Mouse (Mus musculus) hindbrain, embryonic 13.5 days (tissue): ENCODE measurements at regions not wholly inside any gene's neighbourhood (a gene's known extent, or its start where the extent isn't known, plus 50 kb on each side); places are given as distances from the start of the nearest gene placed in this dataset.

Experiments
- ATAC-seq: fragments of 200-750 bp; cut with Nextera tagmentation; 2 replicates; pipeline ENCODE4 v1.8.0; 2017; ENCODE audit warnings: moderate TSS enrichment; ENCODE audit not compliant: low FRiP score
- H3K27ac ChIP-seq: fragments of 300-500 bp; sonication (generic); 2 replicates; pipeline ENCODE4 v1.5.1; 2015; ENCODE audit warnings: inconsistent platforms, mild to moderate bottlenecking, moderate library complexity
- H3K27me3 ChIP-seq: fragments of 300-500 bp; sonication (generic); 2 replicates; pipeline ENCODE4 v1.6.1; 2015; ENCODE audit warnings: mild to moderate bottlenecking, inconsistent platforms
- H3K36me3 ChIP-seq: fragments of 300-500 bp; sonication (generic); 2 replicates; pipeline ENCODE4 v1.6.1; 2015; ENCODE audit warnings: mild to moderate bottlenecking, inconsistent platforms
- H3K4me1 ChIP-seq: fragments of 300-500 bp; sonication (generic); replicated peaks from 2 replicates; pipeline ENCODE4 v1.6.1; 2015; ENCODE audit warnings: inconsistent platforms
- H3K4me2 ChIP-seq: fragments of 300-500 bp; sonication (generic); 2 replicates; pipeline ENCODE4 v1.6.1; 2015; ENCODE audit warnings: inconsistent platforms, mild to moderate bottlenecking, moderate library complexity
- H3K4me3 ChIP-seq: fragments of 300-500 bp; sonication (generic); 2 replicates; pipeline ENCODE4 v1.5.1; 2015; ENCODE audit warnings: mild to moderate bottlenecking, inconsistent platforms
- H3K9ac ChIP-seq: fragments of 300-500 bp; sonication (generic); 2 replicates; pipeline ENCODE4 v1.6.1; 2015; ENCODE audit warnings: mild to moderate bottlenecking, inconsistent platforms
- H3K9me3 ChIP-seq: fragments of 300-500 bp; sonication (generic); 2 replicates; pipeline ENCODE4 v1.6.1; 2016; ENCODE audit warnings: inconsistent platforms
- WGBS: fragments of 180-500 bp; shearing (Covaris S2); methylation state at CpG from one replicate; pipeline ENCODE4 v1.1.7; 2015; 5-methylcytosine and 5-hydroxymethylcytosine counted together

DNA sequence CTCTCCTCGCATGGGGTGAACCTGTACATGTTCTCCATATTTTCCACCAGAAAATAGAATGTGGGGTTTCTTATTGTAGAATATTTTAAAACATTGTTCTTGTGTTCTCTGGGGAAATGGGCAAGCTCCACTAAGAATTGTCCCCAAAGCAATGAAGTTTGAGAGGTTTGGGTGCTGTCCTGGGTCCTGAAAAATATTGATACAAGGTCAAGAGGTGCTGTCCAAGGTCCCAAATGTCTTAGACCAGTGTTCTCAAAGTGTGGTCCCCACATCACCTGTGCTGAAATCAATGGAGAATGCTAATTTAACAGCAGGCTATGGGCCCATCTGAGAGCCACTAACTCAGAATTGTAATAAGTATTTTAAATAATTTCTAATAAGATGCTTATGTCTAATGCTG lies 204.2 kb upstream of the Pkdcc start:
- ATAC-seq, result no peak
- Histone ChIP-seq H3K4me3 (no peak overlapping the region), H3K4me2 (no peak overlapping the region), H3K27me3 (no peaks in the 10 kb centered on the region), H3K9ac (no peak overlapping the region), H3K9me3 (no peaks in the 10 kb centered on the region), H3K4me1 (no peaks in the 10 kb centered on the region), H3K36me3 (no peaks in the 10 kb centered on the region), H3K27ac (no peak overlapping the region)
- WGBS, result 85% methylated on average over 1 of the region's 1 CpGs

DNA sequence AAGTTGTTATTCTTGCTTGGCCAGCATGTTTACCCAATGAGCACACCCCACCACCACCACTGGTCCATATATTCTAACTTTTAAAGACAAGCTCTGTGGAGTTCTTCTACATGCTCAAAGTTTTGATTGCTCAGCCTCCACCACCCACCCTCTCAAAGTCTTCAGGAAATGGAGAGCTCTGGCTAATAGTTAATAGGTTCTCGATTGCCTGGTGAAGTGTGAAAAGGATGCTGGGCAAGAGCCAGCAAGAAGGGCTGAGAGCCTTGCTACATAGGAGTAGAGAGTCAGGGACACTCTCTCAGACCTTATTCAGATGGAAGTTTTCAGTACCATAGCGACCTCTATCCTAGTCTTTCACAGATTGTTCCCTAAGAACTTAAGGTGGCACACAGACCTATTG lies 199.4 kb upstream of the Pkdcc start:
- no peak overlapping the region for H3K4me3 ChIP-seq
- no peak overlapping the region for H3K4me2 ChIP-seq
- WGBS, result 80% methylated on average over 2 of the region's 2 CpGs
- H3K9ac ChIP-seq, result no peak overlapping the region
- H3K27me3 ChIP-seq, result no peaks in the 10 kb centered on the region
- ATAC-seq, result no peak
- H3K27ac ChIP-seq, result no peak overlapping the region
- no peaks in the 10 kb centered on the region for H3K9me3 ChIP-seq
- no peaks in the 10 kb centered on the region for H3K36me3 ChIP-seq
- H3K4me1 ChIP-seq, result no peaks in the 10 kb centered on the region

DNA sequence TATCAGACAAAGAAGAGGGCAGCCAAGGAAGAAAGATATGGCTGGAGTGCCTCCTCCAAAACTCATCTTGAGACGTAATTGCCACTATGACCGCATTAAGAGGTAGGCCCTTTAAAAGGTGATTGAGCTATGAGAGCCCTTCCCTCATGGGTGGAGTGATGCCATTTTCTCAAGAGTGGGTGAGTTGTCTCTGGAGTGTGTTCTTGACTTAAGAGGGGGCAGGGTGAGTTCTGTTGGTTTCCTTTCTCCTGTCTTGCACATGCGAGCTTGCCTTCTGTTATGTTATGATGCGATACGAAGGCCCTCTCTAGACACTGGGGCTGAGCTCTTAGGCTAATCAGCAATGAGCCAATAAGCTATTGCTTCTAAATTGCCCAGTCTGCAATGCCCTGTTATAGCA lies 198.2 kb upstream of the Pkdcc start:
- Histone ChIP-seq H3K9ac (no peak overlapping the region), H3K27ac (no peak overlapping the region), H3K4me3 (no peak overlapping the region), H3K9me3 (no peaks in the 10 kb centered on the region), H3K36me3 (no peaks in the 10 kb centered on the region), H3K4me1 (no peaks in the 10 kb centered on the region), H3K27me3 (no peaks in the 10 kb centered on the region), H3K4me2 (no peak overlapping the region)
- WGBS, result 97% methylated on average over 5 of the region's 5 CpGs
- ATAC-seq, result no peak

DNA sequence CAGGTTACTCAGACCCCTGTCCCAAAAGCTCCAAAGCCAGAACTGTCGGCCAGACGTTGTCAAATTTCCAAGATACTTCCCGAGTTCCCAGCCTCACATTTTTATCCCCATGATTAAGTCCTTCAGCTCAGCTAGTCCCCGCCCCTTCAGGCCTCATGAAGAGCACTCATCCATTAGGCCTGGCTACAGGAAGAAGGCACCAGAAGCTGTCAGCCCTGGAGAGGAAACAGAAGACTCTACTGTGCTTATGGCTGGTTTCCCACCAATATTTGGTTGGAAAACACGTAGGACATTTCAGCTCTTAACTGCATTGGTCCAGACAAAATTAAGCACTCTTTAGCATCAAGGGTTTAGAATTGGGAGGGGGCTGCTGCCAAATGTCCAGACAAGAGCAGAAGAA lies 195.8 kb upstream of the Pkdcc start:
- Histone ChIP-seq H3K27ac (no peak overlapping the region), H3K4me1 (no peaks in the 10 kb centered on the region), H3K4me3 (no peak overlapping the region), H3K9me3 (no peaks in the 10 kb centered on the region), H3K27me3 (no peaks in the 10 kb centered on the region), H3K4me2 (no peak overlapping the region), H3K36me3 (no peaks in the 10 kb centered on the region), H3K9ac (no peak overlapping the region)
- ATAC-seq, result no peak
- WGBS, result 84% methylated on average over 5 of the region's 5 CpGs

DNA sequence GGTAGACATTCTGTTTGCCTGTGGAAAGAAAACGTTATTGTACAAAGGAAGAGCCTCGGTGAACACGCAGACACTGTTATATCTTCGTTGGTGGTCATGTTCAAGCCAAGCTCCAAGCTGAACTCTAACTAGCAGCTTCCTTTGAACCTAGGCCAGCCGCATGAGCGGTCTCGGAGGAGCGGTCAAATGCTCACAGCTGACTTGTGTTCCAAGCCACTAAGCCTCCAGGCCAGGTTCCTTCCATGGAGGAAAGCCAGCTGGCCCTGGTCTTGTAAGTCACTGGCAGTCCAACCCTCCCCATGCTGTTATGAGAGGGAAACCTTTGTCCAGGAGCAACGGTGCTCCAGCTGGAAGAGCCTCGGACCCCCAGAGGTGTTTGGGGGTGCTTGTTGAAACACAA lies 194.5 kb upstream of the Pkdcc start:
- 73% methylated on average over 10 of the region's 10 CpGs for WGBS
- ATAC-seq, result no peak

DNA sequence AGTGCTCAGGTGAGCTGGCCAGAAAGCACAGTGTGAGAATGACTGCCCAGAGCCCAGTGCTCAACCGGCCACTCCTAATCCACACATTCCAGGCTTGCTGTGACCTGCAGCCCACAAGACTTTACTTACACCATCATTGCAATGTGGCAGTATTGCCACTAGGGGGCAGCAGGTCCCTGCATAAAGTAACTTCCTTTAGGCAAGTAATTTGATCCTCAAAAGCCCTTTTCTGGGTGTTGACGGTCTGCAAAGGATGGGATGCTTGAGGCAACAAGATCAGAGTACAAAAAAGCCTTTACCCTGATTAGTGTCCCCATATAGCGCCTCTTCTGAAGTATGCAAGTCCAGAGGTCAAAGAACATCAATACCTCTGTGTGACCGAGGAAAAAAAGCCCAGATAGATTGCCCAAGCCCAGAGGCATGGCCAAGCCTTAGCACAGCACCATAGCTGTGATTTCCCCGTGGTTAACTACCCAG lies 189.7 kb upstream of the Pkdcc start:
- Histone ChIP-seq H3K27ac (no peak overlapping the region), H3K9me3 (no peaks in the 10 kb centered on the region), H3K9ac (no peak overlapping the region), H3K36me3 (no peaks in the 10 kb centered on the region), H3K4me2 (no peak overlapping the region), H3K4me3 (no peak overlapping the region), H3K27me3 (no peaks in the 10 kb centered on the region), H3K4me1 (no peaks in the 10 kb centered on the region)
- WGBS, result 23% methylated on average over 5 of the region's 5 CpGs
- peak; percentile 75; the same call in 1 of the 2 replicates for ATAC-seq

More for the DNA sequence above, 194.5 kb upstream of the Pkdcc start:
- Histone ChIP-seq H3K27me3 (no peaks in the 10 kb centered on the region), H3K9me3 (no peaks in the 10 kb centered on the region), H3K4me1 (no peaks in the 10 kb centered on the region), H3K9ac (no peak overlapping the region), H3K36me3 (no peaks in the 10 kb centered on the region), H3K4me2 (no peak overlapping the region), H3K4me3 (no peak overlapping the region), H3K27ac (no peak overlapping the region)

DNA sequence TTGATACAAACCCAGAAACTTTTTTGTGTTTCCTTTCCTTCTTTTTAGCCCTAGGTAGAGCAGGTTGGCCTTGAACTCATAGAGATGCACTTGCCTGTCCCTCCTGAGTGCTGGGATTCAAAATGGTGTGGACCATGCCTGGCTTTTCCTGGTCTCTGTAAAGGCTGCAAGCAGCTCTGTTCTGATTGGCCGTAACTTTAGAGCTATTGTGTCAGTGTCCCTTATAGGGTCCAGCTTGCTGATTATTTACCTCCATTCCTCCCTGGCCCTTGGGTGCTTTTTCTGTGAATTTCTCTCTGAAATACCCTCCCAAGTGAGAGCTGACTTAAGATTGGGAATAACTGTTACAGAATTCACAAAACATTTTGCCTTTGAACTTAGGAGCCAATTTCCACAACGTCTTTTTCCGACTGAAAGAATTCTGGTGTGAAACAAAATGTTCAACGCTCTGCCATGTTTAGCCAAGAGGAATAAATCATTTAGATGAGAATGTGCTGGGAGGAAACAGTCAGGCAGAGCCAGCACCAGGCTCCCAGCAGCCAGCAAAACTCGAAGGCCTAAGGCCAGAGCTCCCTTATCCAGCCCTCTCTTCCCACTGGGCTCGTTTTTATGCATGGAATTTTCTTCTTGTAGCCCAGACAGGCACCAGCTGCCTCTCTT lies 180.0 kb upstream of the Pkdcc start:
- H3K4me2 ChIP-seq, result no peak overlapping the region
- no peaks in the 10 kb centered on the region for H3K36me3 ChIP-seq
- WGBS, result 52% methylated on average over 6 of the region's 6 CpGs
- H3K9ac ChIP-seq, result no peak overlapping the region
- H3K27me3 ChIP-seq, result no peaks in the 10 kb centered on the region
- H3K4me3 ChIP-seq, result no peak overlapping the region
- H3K9me3 ChIP-seq, result no peaks in the 10 kb centered on the region
- ATAC-seq, result no peak
- no peaks in the 10 kb centered on the region for H3K4me1 ChIP-seq
- peak overlapping the region; percentile 44; the same call in 1 of the 2 replicates for H3K27ac ChIP-seq

DNA sequence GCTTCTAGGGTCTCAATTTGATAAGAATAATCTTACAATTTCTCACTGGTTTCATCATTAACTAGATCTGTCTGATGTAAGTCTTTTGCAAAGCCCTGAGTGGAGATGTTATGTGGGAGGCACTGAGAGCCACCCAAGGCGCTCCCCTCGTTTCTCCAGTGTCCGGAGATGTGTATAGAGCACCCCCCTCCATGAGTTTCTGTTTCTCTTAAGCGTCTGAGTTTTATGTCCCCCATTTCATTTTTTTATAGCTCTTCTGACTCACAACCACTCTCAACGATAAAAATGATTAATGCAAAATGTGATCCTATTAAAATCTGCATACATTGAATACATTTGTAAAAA lies 179.5 kb upstream of the Pkdcc start:
- Histone ChIP-seq H3K9ac (no peak overlapping the region), H3K27ac (peak overlapping the region; percentile 44; the same call in 1 of the 2 replicates), H3K4me2 (no peak overlapping the region), H3K4me1 (no peaks in the 10 kb centered on the region), H3K27me3 (no peaks in the 10 kb centered on the region), H3K36me3 (no peaks in the 10 kb centered on the region), H3K4me3 (no peak overlapping the region), H3K9me3 (no peaks in the 10 kb centered on the region)
- WGBS, result 81% methylated on average over 5 of the region's 5 CpGs
- no peak for ATAC-seq

DNA sequence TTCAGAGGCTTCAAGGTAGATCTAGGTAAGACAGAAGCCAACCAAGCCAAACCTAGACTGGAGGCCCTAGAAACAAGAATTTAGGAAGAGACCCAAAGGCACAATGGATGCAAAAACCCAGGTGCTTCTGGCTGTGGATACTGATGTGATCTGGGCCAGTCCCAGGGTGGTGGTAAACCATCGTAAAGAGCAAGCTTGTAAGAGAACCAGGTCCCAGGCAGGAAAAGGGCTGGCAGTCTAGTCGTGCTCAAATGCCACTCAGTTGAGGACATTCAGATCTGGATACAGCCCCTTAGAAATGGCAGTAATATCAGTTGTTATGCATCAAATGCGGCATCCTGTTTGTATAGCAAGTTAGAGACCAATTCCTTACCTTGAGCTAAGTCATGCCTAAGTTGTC lies 175.5 kb upstream of the Pkdcc start:
- Histone ChIP-seq H3K9me3 (no peaks in the 10 kb centered on the region), H3K4me2 (no peak overlapping the region), H3K27me3 (no peaks in the 10 kb centered on the region), H3K27ac (no peak overlapping the region), H3K4me1 (no peaks in the 10 kb centered on the region), H3K36me3 (no peaks in the 10 kb centered on the region), H3K9ac (no peak overlapping the region), H3K4me3 (no peak overlapping the region)
- 87% methylated on average over 3 of the region's 3 CpGs for WGBS
- ATAC-seq, result no peak

DNA sequence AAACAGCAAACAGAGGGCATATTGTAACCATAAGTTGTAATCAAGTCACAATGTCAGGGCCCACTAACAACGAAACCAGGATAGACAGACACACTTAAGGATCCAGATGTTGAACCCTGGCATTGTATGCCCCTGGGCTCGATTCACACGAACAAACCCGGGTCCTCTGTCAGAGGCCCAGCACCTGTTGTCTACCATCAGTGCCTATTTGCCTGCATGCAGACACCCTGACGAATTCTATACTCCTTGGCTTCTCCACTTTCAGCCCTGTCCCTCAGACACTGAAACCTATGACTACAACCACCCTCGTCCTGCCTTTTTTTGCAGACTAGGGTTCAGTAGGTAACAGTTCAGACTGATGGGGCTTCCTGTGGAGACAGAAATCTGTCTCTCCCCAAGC lies 170.6 kb upstream of the Pkdcc start:
- H3K4me2 ChIP-seq, result no peak overlapping the region
- H3K27ac ChIP-seq, result no peak overlapping the region
- 74% methylated on average over 6 of the region's 6 CpGs for WGBS
- no peaks in the 10 kb centered on the region for H3K36me3 ChIP-seq
- peaks cover 20% of the 10 kb centered on the region for H3K27me3 ChIP-seq
- no peak overlapping the region for H3K9ac ChIP-seq
- ATAC-seq, result no peak
- H3K9me3 ChIP-seq, result no peaks in the 10 kb centered on the region
- H3K4me1 ChIP-seq, result no peaks in the 10 kb centered on the region
- H3K4me3 ChIP-seq, result no peak overlapping the region

DNA sequence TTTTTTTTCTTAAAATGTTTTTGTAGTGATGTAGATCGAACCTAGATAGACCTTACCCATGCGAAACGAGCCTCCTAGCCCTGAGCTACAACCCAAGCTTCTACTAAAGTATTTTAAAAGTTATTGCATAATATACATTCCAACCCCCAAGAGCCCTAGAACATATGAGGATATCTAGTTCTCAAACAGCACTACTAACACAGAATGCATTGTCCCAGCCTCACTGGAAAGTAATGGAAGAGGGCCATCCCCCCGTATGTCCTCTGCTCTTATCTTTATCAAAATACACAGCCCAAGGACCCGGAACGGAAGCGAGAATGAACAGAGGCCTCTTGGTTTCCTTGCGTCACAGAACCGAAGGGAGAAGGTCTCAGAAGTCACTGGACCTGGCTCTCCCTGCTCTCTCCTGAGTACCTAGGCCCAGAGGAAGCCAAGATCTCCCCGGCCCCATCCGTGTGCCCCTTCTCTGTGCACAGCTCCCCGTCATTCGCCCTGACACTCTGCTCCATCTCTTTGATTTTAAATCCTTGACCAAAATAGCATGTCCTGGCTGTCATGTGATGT lies 165.0 kb upstream of the Pkdcc start:
- Histone ChIP-seq H3K9ac (no peak overlapping the region), H3K4me2 (no peak overlapping the region), H3K27me3 (peaks cover 34% of the 10 kb centered on the region), H3K9me3 (no peaks in the 10 kb centered on the region), H3K36me3 (no peaks in the 10 kb centered on the region), H3K4me3 (no peak overlapping the region), H3K4me1 (0 out of 2 replicates have a peak, but pooled peaks cover 9% of the 10 kb centered on the region), H3K27ac (no peak overlapping the region)
- WGBS, result 88% methylated on average over 13 of the region's 13 CpGs
- no peak for ATAC-seq

DNA sequence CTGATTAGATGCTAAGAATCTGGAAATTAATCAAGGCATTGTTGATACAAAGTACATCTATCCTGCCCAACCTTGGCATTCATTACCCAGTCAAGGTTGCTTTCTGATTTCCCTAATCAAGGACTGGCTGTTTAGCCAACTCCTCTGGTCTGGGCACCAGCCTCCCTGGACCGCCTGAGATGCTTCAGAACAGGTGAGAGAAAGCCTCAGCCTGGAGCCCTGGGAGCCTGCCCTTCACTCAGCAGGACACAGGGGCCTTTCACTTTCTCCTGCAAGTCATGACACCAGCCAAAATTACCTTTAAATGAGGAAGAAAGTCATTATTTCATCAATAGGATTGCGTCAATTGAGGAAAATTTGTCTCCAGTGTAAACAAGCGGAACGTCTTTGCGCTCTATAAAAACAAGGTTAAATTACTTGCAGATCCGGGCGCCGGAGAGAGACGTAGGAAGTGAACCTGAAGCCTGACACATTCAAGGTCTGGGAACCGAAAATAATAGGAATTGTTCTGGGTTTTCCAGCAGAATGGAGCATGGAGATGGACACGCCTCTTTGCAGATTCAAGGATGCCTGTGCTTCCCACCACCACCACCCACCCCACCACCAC lies 164.4 kb upstream of the Pkdcc start:
- WGBS, result 32% methylated on average over 11 of the region's 11 CpGs
- H3K27ac ChIP-seq, result no peak overlapping the region
- no peak for ATAC-seq
- no peak overlapping the region for H3K4me3 ChIP-seq
- H3K27me3 ChIP-seq, result peaks cover 32% of the 10 kb centered on the region
- H3K4me1 ChIP-seq, result 0 out of 2 replicates have a peak, but pooled peaks cover 9% of the 10 kb centered on the region
- H3K4me2 ChIP-seq, result no peak overlapping the region
- H3K9ac ChIP-seq, result no peak overlapping the region
- no peaks in the 10 kb centered on the region for H3K9me3 ChIP-seq
- no peaks in the 10 kb centered on the region for H3K36me3 ChIP-seq
